Mouse (Mus musculus) ES-E14 (cell line): ENCODE measurements around the gene Vwce.

Experiments used
- CHD2 ChIP-seq: IDR thresholded peaks from 2 replicates; pipeline ENCODE4 v1.6.1; 2014; ENCODE audit warnings: mild to moderate bottlenecking, low read depth, low read length, inconsistent platforms
- HCFC1 ChIP-seq: IDR thresholded peaks from 2 replicates; pipeline ENCODE4 v1.6.1; 2012; ENCODE audit warnings: low read length, inconsistent platforms, borderline replicate concordance; ENCODE audit not compliant: insufficient read depth
- ZNF384 ChIP-seq: IDR thresholded peaks from 2 replicates; pipeline ENCODE4 v1.6.1; 2012; ENCODE audit warnings: low read depth, low read length, inconsistent platforms

DNA sequence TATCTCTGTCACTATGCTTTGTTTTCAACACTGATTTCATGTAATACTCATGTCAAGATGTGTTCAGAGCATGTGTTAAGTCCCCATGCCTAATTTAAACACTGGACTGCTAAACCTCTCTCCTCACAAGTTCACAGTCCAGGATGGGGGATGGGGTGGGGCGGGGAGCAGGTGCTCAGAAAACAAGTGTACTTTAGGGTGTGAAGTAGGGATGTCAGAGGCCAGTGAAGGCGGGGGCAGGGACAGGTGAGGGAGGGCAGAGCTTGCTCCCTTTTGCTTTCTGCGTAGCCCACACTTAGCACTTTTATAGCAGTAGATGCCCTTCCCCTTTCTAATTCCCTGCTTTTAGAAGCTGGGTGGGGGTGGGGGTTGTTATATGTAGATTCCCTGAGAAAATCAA is 31.1 kb downstream of the Vwce start:
- TF ChIP-seq HCFC1 (no peak), CHD2 (no peak), ZNF384 (no peak)
